Mouse (Mus musculus): Measurements from ENCODE around the gene Hlcs.

DNA sequence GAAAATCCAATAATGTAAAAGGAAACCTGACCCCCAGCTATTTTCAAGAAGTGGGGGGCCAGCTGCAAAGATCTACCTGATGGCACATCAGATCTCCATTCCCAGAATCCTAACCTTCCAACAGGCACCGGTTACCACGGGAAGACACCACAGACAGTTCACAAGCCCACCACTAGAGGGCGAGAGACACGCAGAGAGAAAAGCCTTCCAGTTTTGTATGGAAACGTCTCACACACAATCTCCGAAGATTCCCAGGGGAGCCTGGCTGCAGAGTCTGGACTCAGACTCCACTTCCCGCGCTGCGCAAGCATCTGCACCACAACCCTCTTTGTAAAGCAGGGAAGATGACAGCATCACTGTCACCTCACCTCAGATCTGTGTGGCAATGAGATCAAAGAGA is 43.7 kb downstream of the Hlcs start:
- TF ChIP-seq CTCF (IDR thresholded peaks at IDR 0.05; ENCODE audit: insufficient read depth, low read length) (peak; percentile 97), POLR2A (IDR thresholded peaks at IDR 0.05; ENCODE audit: borderline replicate concordance, extremely low read depth, low read depth, low read length) (no peak)

Data from lung, adult 2 months (tissue).